Mouse (Mus musculus): ENCODE measurements around the gene Bag5.

DNA sequence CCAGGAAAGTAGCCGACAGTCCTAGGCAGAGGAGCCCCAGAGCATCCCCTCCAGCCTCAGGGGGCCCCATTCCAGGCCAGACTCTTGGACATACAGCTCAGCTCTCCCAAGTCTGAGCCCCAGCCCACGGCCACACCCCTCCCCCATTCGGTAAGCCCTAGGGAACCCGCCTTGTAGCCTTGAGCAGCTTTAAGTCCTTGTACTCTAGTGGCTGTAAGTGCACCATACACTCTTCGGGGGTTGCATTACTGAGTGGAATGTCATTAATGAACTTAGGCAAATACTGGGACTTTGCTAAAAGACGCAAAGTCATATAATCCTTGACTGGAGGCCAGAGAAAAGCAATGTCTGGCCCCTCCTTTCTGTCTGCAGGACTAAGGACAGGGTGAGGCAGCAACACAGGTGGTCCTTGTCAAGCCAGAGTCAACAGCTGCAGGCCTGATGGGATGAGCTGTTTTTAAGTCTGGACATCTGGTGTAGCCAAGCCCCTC, 48.9 kb downstream of the Bag5 start:
- no peak for TF ChIP-seq CTCF (IDR thresholded peaks at IDR 0.05; ENCODE audit: borderline replicate concordance, insufficient read depth, low read length)
- no peak for TF ChIP-seq POLR2A (IDR thresholded peaks at IDR 0.05; ENCODE audit: low read depth, low read length)
